Mouse (Mus musculus): Measurements from ENCODE around the gene Srm.
A peak's percentile ranks its signal among the peaks of the same experiment; 100 is the strongest.

Srm gene

DNA sequence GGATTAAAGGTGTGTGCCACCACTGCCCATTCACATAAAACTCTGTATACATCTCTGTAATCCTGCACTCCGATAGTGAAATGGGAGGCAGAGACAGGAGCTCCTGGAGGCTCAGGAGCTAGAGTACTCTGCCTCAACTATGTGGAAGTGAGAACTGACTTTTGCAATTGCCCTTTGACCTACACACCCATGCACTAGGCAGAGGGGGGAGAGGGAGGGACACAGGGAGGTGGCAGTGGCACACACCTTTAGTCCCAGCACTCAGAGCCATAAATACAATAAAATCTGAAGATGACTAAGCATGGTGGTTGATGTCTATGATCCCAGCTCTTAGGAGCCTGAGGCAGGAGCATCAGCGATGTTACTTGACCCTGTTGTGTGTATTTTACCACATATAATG, 48.2 kb downstream of the Srm start:
- DNase-seq: no peak

DNA sequence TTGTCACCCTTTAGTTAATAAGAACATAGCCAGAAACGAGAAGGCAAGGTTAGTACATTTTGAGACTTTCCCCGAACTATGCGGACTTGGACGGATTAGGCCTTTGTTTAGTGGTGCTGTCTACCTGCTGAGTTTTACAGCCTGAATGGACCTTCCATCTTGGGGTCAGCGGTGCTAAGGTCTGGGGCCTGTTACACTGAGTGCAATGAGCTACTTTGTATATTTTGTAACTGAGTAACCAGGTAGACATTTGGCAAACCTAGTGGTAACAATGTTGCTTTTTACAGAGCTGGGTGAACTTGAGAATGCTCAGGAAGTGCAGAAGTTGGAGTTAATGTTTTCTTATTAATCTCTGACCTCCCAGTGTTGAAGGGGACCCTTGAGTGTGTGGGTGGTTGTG, 49.8 kb downstream of the Srm start:
- no peak for DNase-seq

DNA sequence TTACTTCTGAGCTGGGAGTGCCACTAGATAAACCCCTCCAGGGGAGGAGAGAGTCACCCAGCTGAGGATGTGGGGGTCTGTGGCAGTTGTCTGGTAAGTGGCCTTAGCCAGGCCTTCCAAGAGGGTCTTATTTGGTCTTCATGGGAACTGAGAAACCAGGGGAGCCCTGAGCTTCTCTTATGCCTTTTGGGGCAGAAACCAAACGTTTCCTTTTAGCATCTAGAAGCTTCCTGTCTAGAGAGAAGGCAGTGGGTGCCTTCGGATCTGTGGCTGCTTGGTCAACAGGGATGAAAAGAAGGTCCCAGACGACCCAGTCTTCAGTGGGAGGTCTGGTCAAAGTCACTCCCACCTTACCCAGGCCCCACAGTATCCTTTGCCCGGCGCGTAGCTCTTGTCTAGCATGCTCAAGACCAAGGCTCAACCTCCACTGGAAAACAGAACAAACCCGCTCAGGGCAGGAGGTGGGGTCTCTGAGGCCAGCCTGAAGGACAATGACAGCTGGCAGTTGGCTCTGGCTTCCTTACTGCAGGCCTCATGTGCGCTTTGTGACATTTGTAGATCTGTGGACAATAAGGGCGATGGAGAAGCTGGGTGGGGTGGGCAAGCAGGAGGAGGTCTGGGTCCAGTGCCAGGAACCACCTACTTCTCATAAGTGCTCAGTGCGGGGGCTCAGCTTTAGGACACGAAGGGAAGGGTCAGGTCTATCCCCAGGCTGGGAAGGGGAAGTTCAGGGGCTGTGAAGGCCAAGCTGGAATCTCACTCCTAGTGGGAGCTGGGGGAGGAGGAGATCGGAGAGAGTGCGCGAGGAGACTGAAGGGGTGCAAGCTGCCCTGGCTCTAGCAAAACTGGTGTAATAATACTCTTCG, 52.2 kb downstream of the Srm start, which contains the start of gene Gm572:
Gm572 (plus strand) TSS at position 27 of the 866 bp plus-strand sequence.
- DNase-seq: peak; percentile 39 to 55

DNA sequence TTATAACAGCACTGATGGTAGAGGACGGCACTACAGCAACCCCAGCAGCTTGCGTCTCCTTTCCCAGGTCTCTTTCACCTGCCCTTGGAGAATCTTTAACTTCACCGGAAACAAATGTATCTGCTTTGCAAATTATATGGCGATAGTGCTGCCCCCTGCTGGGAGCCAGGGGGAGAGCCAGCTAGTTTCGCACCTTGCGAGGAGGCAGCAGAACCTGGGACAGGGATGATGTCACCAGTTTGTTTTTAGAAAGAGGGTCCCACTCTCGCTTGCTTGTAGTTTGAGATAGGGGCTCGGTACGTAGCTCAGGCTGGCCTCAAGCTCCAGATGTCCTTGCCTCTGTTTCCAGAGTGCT, 52.8 kb downstream of the Srm start:
- DNase-seq: peak; percentile 87 to 92

All from cerebellum, postnatal 10 days (tissue).